Mouse (Mus musculus) C2C12 (cell line): ENCODE results near the gene Ahnak2.

ENCODE experiments used
- CEBPB ChIP-seq: IDR thresholded peaks from one replicate; pipeline ENCODE4 v1.6.1; 2011; ENCODE audit warnings: low read depth, mild to moderate bottlenecking, control low read depth, moderate library complexity
- CTCF ChIP-seq: IDR thresholded peaks from one replicate; pipeline ENCODE4 v1.5.1; 2011; ENCODE audit not compliant: control insufficient read depth, insufficient read depth, insufficient read length
- FOSL1 ChIP-seq: IDR thresholded peaks from one replicate; pipeline ENCODE4 v1.8.0; 2011; ENCODE audit warnings: mild to moderate bottlenecking, low read length; ENCODE audit not compliant: poor library complexity, insufficient read depth, severe bottlenecking
- MAX ChIP-seq: IDR thresholded peaks from one replicate; pipeline ENCODE4 v1.6.1; 2011; ENCODE audit warnings: mild to moderate bottlenecking, control low read depth
- MYOD1 ChIP-seq: IDR thresholded peaks from one replicate; pipeline ENCODE4 v1.6.1; 2011; ENCODE audit warnings: low read depth; ENCODE audit not compliant: control insufficient read depth, insufficient read length
- MYOG ChIP-seq: IDR thresholded peaks from one replicate; pipeline ENCODE4 v1.6.1; 2011; ENCODE audit not compliant: control insufficient read depth, insufficient read length; ENCODE audit errors: extremely low read depth
- USF1 ChIP-seq: IDR thresholded peaks from one replicate; pipeline ENCODE4 v1.6.1; 2011; ENCODE audit warnings: low read depth, mild to moderate bottlenecking, control low read depth, moderate library complexity

GRCm38 (mm10) chr12:112760154-112760926 is 42.1 kb downstream of the Ahnak2 start, which contains the start of gene Pld4:
- TF ChIP-seq CTCF (no peak), MAX (no peak), MYOD1 (no peak), USF1 (no peak), CEBPB (no peak), MYOG (no peak), FOSL1 (no peak)
